Mouse (Mus musculus) heart, postnatal 0 days (tissue): Measurements from ENCODE around the gene Nkx6-1.

Experiments used
- CTCF ChIP-seq: IDR thresholded peaks from 2 replicates; pipeline ENCODE4 v1.5.1; 2016; ENCODE audit warnings: antibody characterized with exemption, control low read depth, low read depth
- EP300 ChIP-seq: IDR thresholded peaks from 2 replicates; pipeline ENCODE4 v1.6.1; 2016; ENCODE audit warnings: antibody characterized with exemption, low read depth

DNA sequence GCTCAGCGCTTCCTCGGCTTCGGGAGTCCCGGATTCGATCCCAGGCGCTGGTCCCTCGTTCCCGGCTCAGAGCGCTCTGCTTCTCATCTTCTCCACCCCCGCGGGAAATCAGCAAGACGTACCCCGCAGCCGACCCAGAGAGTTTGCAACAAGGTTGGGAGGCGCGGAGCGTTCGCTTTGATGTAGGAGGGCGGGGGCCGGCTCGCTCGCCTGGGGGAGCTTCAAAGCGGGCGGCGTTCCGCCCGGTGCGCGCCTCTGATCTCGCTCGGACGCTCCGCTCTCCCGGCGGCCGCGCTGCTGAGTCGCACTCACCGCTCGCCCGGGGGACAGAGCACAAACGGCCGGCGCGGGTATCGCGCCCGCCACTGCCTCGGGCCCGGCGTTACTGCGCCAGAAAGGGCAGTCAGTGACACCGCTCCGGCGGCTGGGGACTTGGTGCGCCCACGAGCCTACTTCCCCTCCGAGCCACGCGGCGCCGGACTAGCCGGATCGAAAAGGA lies 324 bp downstream of the Nkx6-1 start:
- no peak for TF ChIP-seq CTCF
- TF ChIP-seq EP300 = no peak
